Mouse (Mus musculus): Measurements from ENCODE around the gene Tlr2. TPM values are rescaled to one million over a fixed set of nuclear protein-coding genes. Genes with fewer than 3 reads are reported as not detected.

Tlr2 gene
- polyA plus RNA-seq, 1 experiment from 2014 or later = 1.6 TPM

Other genes starting within 250 kb of the Tlr2 start
- 129 and 187 TPM in 2 replicates for gene Sfrp2, start 75.4 kb downstream of the Tlr2 start, polyA plus RNA-seq (2016; fragmentation: Nextera tagmentation; extraction: Ambion mirVana)
- 59.4 and 68.0 TPM in 2 replicates for gene Tmem131l, start 198.4 kb upstream of the Tlr2 start, polyA plus RNA-seq (2016; fragmentation: Nextera tagmentation; extraction: Ambion mirVana)

All from midbrain, embryonic 10.5 days (tissue).